Comparison of ENCODE assay signal across 16 mouse cellular contexts in the genomic region with DNA sequence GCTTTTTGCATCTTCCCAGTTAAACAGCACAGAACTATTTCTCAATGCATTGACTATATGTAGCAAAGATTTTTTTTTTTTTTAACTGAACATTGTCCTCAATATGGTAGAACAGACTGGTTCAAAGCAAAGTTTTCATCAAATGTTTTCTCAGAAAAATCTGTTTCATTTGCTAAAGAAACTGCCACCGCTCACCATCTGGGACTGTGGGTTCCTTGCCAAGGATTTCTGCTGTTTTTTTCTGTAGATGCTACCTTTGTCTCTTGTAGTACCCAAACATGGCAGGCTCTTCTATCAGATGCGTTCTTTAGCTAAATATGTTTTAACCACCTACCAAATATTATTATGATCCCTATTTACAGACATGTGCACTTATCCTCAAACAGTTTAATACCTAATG.
DNase-seq lines count a peak whose midpoint lies in the region; ATAC-seq lines count a peak whose summit lies in the region.
"Had no signal": no experiment of that assay in that cellular context is flagged by ENCODE, and none has a peak within 500 bp of the region (broad histone marks: within the 10 kb centered on the region; RNA-seq: fewer than 3 reads in every experiment).

No protein-coding gene starts in this region.

- H3K9me3 ChIP-seq in heart, embryonic 12.5 days (replicated peaks), result no peaks in the 10 kb centered on the region
- no peaks in the 10 kb centered on the region for H3K9me3 ChIP-seq in embryonic facial prominence, embryonic 10.5 days
- H3K9me3 ChIP-seq: embryonic facial prominence, embryonic 12.5 days; heart, embryonic 10.5 days had no signal

- H3K4me3 ChIP-seq in heart, embryonic 12.5 days, result no peak overlapping the region
- no peak overlapping the region for H3K4me3 ChIP-seq in embryonic facial prominence, embryonic 10.5 days
- H3K4me3 ChIP-seq: embryonic facial prominence, embryonic 12.5 days; heart, embryonic 10.5 days had no signal

- peak; percentile 15 to 20 for DNase-seq in cerebellum, postnatal 36 days
- no peak for DNase-seq in cerebellum, adult 9-10 months
- peak; percentile 33 for DNase-seq in right cerebral cortex, adult 18-20 months
- no peak for DNase-seq in right cerebral cortex, postnatal 36 days (ENCODE audit: low spot score in 2 of 2)
- peak; percentile 11 to 19 for DNase-seq in layer of hippocampus, postnatal 36 days
- DNase-seq in liver, result no peak
- no peak for DNase-seq in embryonic facial prominence, embryonic 10.5 days (ENCODE audit: low spot score)
- DNase-seq: cerebellum, adult 8-10 months; gastrocnemius, postnatal 36 days; kidney, adult 8-10 months; liver, postnatal 0 days; lung, postnatal 36 days had no signal

- ATAC-seq in heart, embryonic 12.5 days (ENCODE audit: insufficient number of reproducible peaks, low FRiP score), result no peak
- ATAC-seq: liver, postnatal 0 days had no signal

- no peaks in the 10 kb centered on the region for H3K4me1 ChIP-seq in heart, embryonic 12.5 days (replicated peaks)
- H3K4me1 ChIP-seq in embryonic facial prominence, embryonic 10.5 days, result no peaks in the 10 kb centered on the region
- H3K4me1 ChIP-seq: embryonic facial prominence, embryonic 12.5 days; heart, embryonic 10.5 days had no signal

- H3K27me3 ChIP-seq in heart, embryonic 12.5 days (replicated peaks), result no peaks in the 10 kb centered on the region
- H3K27me3 ChIP-seq in embryonic facial prominence, embryonic 10.5 days (replicated peaks; ENCODE audit: low read depth, poor library complexity, severe bottlenecking), result no peaks in the 10 kb centered on the region
- H3K27me3 ChIP-seq: embryonic facial prominence, embryonic 12.5 days had no signal

- no peaks in the 10 kb centered on the region for H3K36me3 ChIP-seq in heart, embryonic 12.5 days
- no peaks in the 10 kb centered on the region for H3K36me3 ChIP-seq in embryonic facial prominence, embryonic 10.5 days (replicated peaks)
- H3K36me3 ChIP-seq: embryonic facial prominence, embryonic 12.5 days; heart, embryonic 10.5 days had no signal

- 71% methylated on average over 2 of the region's 2 CpGs for WGBS in heart, embryonic 12.5 days
- 89% methylated on average over 2 of the region's 2 CpGs for WGBS in embryonic facial prominence, embryonic 10.5 days

- H3K4me2 ChIP-seq in heart, embryonic 12.5 days, result no peak overlapping the region
- H3K4me2 ChIP-seq: embryonic facial prominence, embryonic 12.5 days; midbrain, embryonic 11.5 days had no signal

- H3K9ac ChIP-seq in heart, embryonic 12.5 days, result no peak overlapping the region
- H3K9ac ChIP-seq: embryonic facial prominence, embryonic 12.5 days; liver, postnatal 0 days had no signal

- no peak overlapping the region for H3K27ac ChIP-seq in heart, embryonic 12.5 days (ENCODE audit: poor library complexity, severe bottlenecking)
- no peak overlapping the region for H3K27ac ChIP-seq in embryonic facial prominence, embryonic 10.5 days (replicated peaks)
- H3K27ac ChIP-seq: embryonic facial prominence, embryonic 12.5 days; heart, embryonic 10.5 days had no signal

Comparison
In these comparisons a context has a peak if more than half of its experiments do, and no peak if none do; other contexts are left out.
1. DNase-seq: peak in cerebellum, postnatal 36 days (2 of 2), right cerebral cortex, adult 18-20 months (single experiment) and layer of hippocampus, postnatal 36 days (2 of 2); none in cerebellum, adult 9-10 months (single experiment), right cerebral cortex, postnatal 36 days (0 of 2), liver (single experiment) and embryonic facial prominence, embryonic 10.5 days (single experiment).